Mouse (Mus musculus): Measurements from ENCODE around the gene Gm13288.
"Not testable (repeated sequence)": the region's sequence is repeated elsewhere in the genome, so short reads cannot be mapped to it uniquely, and the experiment has no call there.

- not testable (repeated sequence) for TF ChIP-seq POLR2A (IDR thresholded peaks at IDR 0.05; ENCODE audit: low read depth, low read length); CTCF (IDR thresholded peaks at IDR 0.05; ENCODE audit: borderline replicate concordance, insufficient read depth, low read length)
Measured at GRCm38 (mm10) chr4:88781831-88782230, 23.5 kb upstream of the Gm13288 start, which contains the start of gene Ifnz.
